Mouse (Mus musculus) C2C12 (cell line): ENCODE data around the gene Ddx24.
"Not testable (repeated sequence)": the region's sequence is repeated elsewhere in the genome, so short reads cannot be mapped to it uniquely, and the experiment has no call there.

ENCODE experiments used
- CEBPB ChIP-seq: IDR thresholded peaks from one replicate; pipeline ENCODE4 v1.6.1; 2011; ENCODE audit warnings: low read depth, mild to moderate bottlenecking, control low read depth, moderate library complexity
- CTCF ChIP-seq: IDR thresholded peaks from one replicate; pipeline ENCODE4 v1.5.1; 2011; ENCODE audit not compliant: control insufficient read depth, insufficient read depth, insufficient read length
- FOSL1 ChIP-seq: IDR thresholded peaks from one replicate; pipeline ENCODE4 v1.8.0; 2011; ENCODE audit warnings: mild to moderate bottlenecking, low read length; ENCODE audit not compliant: poor library complexity, insufficient read depth, severe bottlenecking
- MAX ChIP-seq: IDR thresholded peaks from one replicate; pipeline ENCODE4 v1.6.1; 2011; ENCODE audit warnings: mild to moderate bottlenecking, control low read depth
- MYOD1 ChIP-seq: IDR thresholded peaks from one replicate; pipeline ENCODE4 v1.6.1; 2011; ENCODE audit warnings: low read depth; ENCODE audit not compliant: control insufficient read depth, insufficient read length
- MYOG ChIP-seq: IDR thresholded peaks from one replicate; pipeline ENCODE4 v1.6.1; 2011; ENCODE audit not compliant: control insufficient read depth, insufficient read length; ENCODE audit errors: extremely low read depth
- USF1 ChIP-seq: IDR thresholded peaks from one replicate; pipeline ENCODE4 v1.6.1; 2011; ENCODE audit warnings: low read depth, mild to moderate bottlenecking, control low read depth, moderate library complexity

DNA sequence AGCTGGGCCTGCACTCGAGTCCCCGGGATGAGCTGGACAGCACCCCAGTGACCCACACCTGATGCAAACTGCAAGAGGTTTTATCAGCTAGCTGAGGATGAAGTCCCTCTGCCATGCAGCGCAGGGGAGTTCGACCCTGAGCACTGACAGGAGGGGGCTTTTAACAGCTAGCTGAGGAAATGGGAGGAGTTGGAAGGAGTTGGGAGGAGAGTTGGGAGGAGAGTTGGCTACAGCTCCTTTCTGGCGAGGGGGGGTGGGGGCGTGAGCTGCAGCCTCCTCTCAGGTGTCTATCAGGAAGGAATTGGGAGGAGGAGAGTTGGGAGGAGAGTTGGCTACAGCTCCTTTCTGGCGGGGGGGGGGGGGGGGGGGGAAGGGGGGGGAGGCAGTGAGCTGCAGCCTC is 18.6 kb upstream of the Ddx24 start:
- TF ChIP-seq CTCF, MAX, USF1, MYOD1, CEBPB, MYOG, FOSL1: not testable (repeated sequence)
